Comparison of ENCODE assay signal across 8 mouse cellular contexts in genomic region chr17:46202421-46203071, GRCm38 (mm10). TPM values are rescaled to one million over a fixed set of nuclear protein-coding genes. Genes with fewer than 3 reads are reported as not detected.
DNase-seq lines count a peak whose midpoint lies in the region; ATAC-seq and TF ChIP-seq lines count a peak whose summit lies in the region.

Polh (minus strand) TSS chr17:46202645.
Xpo5 (plus strand) TSS chr17:46202782.

- peak; percentile 74; the same call in 1 of the 2 replicates for TF ChIP-seq POLR2A in cortical plate, adult 2 months (IDR thresholded peaks at IDR 0.05; ENCODE audit: extremely low read depth, insufficient read depth, low read length)

- peak within 1 kb of the TSS; percentile 97 for H3K4me3 ChIP-seq in cortical plate, adult 2 months (ENCODE audit: insufficient read depth, low read length)

- H3K27ac ChIP-seq in cortical plate, adult 2 months (ENCODE audit: insufficient read depth, low read length) = no peak within 1 kb of the TSS

- peak; percentile 87 for ATAC-seq in activated CD4-positive, CD25-positive, alpha-beta regulatory T cell, adult 4 months
- ATAC-seq in megakaryocyte progenitor cell, adult 5-6 weeks (replicated peaks; ENCODE audit: poor library complexity) = peak; percentile 90

- H3K4me1 ChIP-seq in cortical plate, adult 2 months (ENCODE audit: control insufficient read depth, insufficient read depth, low read length) = no peaks in the 10 kb centered on the region; the same call in 1 of the 2 replicates

- DNase-seq in gastrocnemius, postnatal 10 days = peak; percentile 93
- DNase-seq in induced T-regulatory cell, adult 2 months (ENCODE audit: low read depth) = peak; percentile 97
- peak; percentile 72 to 92 for DNase-seq in left cerebral cortex, adult 9 months (ENCODE audit: low spot score in 2 of 2)
- peak; percentile 91 for DNase-seq in right cerebral cortex, postnatal 14 days
- DNase-seq in urinary bladder, postnatal 36 days (ENCODE audit: low spot score in 2 of 2) = peak; percentile 89 to 93

- no peak for TF ChIP-seq CTCF in cortical plate, adult 2 months (IDR thresholded peaks at IDR 0.05; ENCODE audit: extremely low read depth, insufficient read depth, low read length)

RNA-seq across cellular contexts. Expression of gene Polh, which starts in this region (rescaled TPM):
- polyA plus RNA-seq in activated CD4-positive, CD25-positive, alpha-beta regulatory T cell, adult 4 months (2017; shearing (Covaris generic)) = 1 to 10 TPM; 8.3 to 10.0 TPM
- 3.7 and 4.2 TPM in 2 replicates for polyA plus RNA-seq in cortical plate, adult 2 months (2012; rRNA removed)
- total RNA-seq in gastrocnemius, postnatal 10 days (2021) = 10 to 100 TPM; 13.7 to 14.9 TPM
- total RNA-seq in megakaryocyte progenitor cell, adult 5-6 weeks (2015) = 11.4 and 17.7 TPM in 2 replicates
- 20.4 and 26.9 TPM in 2 replicates for total RNA-seq in megakaryocyte progenitor cell, adult 5-6 weeks (2017)

RNA-seq across cellular contexts. Expression of gene Xpo5, which starts in this region (rescaled TPM):
- 10 to 100 TPM; 21.3 to 29.8 TPM for polyA plus RNA-seq in activated CD4-positive, CD25-positive, alpha-beta regulatory T cell, adult 4 months (2017; shearing (Covaris generic))
- polyA plus RNA-seq in cortical plate, adult 2 months (2012; rRNA removed) = 40.2 and 41.5 TPM in 2 replicates
- 10 to 100 TPM; 15.8 to 18.8 TPM for total RNA-seq in gastrocnemius, postnatal 10 days (2021)
- 48.8 and 55.9 TPM in 2 replicates for total RNA-seq in megakaryocyte progenitor cell, adult 5-6 weeks (2015)
- 70.3 and 72.0 TPM in 2 replicates for total RNA-seq in megakaryocyte progenitor cell, adult 5-6 weeks (2017)
